ENCODE assay signal across 11 mouse cellular contexts in genomic region chr6:113178286-113179194, GRCm38 (mm10). TPM values are rescaled to one million over a fixed set of nuclear protein-coding genes. Genes with fewer than 3 reads are reported as not detected.
DNase-seq lines count a peak whose midpoint lies in the region; ATAC-seq and TF ChIP-seq lines count a peak whose summit lies in the region.
"Had no signal": no experiment of that assay in that cellular context is flagged by ENCODE, and none has a peak within 500 bp of the region (broad histone marks: within the 10 kb centered on the region; RNA-seq: fewer than 3 reads in every experiment).

No protein-coding gene starts in this region.

- no peak overlapping the region for H3K4me2 ChIP-seq in neural tube, embryonic 11.5 days (ENCODE audit: low read depth)
- H3K4me2 ChIP-seq in hindbrain, embryonic 14.5 days (replicated peaks): peak overlapping the region; percentile 43
- H3K4me2 ChIP-seq in midbrain, embryonic 12.5 days (replicated peaks): peak overlapping the region; percentile 38
- H3K4me2 ChIP-seq: limb, embryonic 12.5 days had no signal

- peak; percentile 53; the same call in 1 of the 2 replicates for ATAC-seq in neural tube, embryonic 11.5 days (ENCODE audit: insufficient read depth, low FRiP score, low TSS enrichment)
- peak; percentile 90 for ATAC-seq in hindbrain, embryonic 14.5 days (ENCODE audit: low FRiP score)
- peak; percentile 82 for ATAC-seq in midbrain, embryonic 12.5 days (ENCODE audit: low FRiP score, low read depth)
- no peak for ATAC-seq in erythroid progenitor cell, adult 5-6 weeks (replicated peaks; ENCODE audit: low FRiP score, poor library complexity, severe bottlenecking)

- H3K36me3 ChIP-seq in neural tube, embryonic 11.5 days (ENCODE audit: control insufficient read depth, insufficient read depth, low read length): no peaks in the 10 kb centered on the region
- H3K36me3 ChIP-seq in hindbrain, embryonic 14.5 days (replicated peaks; ENCODE audit: control insufficient read depth, insufficient read depth): peaks cover 28% of the 10 kb centered on the region
- peaks cover 9% of the 10 kb centered on the region; the same call in 1 of the 2 replicates for H3K36me3 ChIP-seq in midbrain, embryonic 12.5 days
- no peaks in the 10 kb centered on the region for H3K36me3 ChIP-seq in kidney, adult 2 months (ENCODE audit: control insufficient read depth, insufficient read depth, low read length)
- no peaks in the 10 kb centered on the region for H3K36me3 ChIP-seq in limb, embryonic 10.5 days
- H3K36me3 ChIP-seq: limb, embryonic 12.5 days had no signal

- DNase-seq in neural tube, embryonic 11.5 days (ENCODE audit: low spot score): peak; percentile 45
- DNase-seq in neural tube, embryonic 10.5 days (ENCODE audit: extremely low spot score, low spot score): no peak
- peak; percentile 67 for DNase-seq in hindbrain, embryonic 14.5 days (ENCODE audit: low spot score)
- DNase-seq in urinary bladder, adult 2 months (ENCODE audit: low spot score): no peak
- DNase-seq in kidney, adult 2 months: no peak
- DNase-seq in limb, embryonic 10.5 days (ENCODE audit: low spot score): no peak
- DNase-seq: heart, adult 18-20 months; thymus, postnatal 14 days had no signal

- no peaks in the 10 kb centered on the region for H3K27me3 ChIP-seq in neural tube, embryonic 11.5 days (ENCODE audit: control insufficient read depth, insufficient read depth, low read length)
- no peaks in the 10 kb centered on the region for H3K27me3 ChIP-seq in hindbrain, embryonic 14.5 days (ENCODE audit: control insufficient read depth, insufficient read depth, low read length)
- H3K27me3 ChIP-seq in midbrain, embryonic 12.5 days: no peaks in the 10 kb centered on the region
- H3K27me3 ChIP-seq in kidney, adult 2 months (replicated peaks; ENCODE audit: control insufficient read depth, insufficient read depth, low read length): no peaks in the 10 kb centered on the region
- H3K27me3 ChIP-seq in limb, embryonic 10.5 days (ENCODE audit: low read depth, poor library complexity, severe bottlenecking): peaks cover 6% of the 10 kb centered on the region; the same call in 1 of the 2 replicates

- no peak overlapping the region for H3K27ac ChIP-seq in neural tube, embryonic 11.5 days (ENCODE audit: low read depth, low read length)
- H3K27ac ChIP-seq in hindbrain, embryonic 14.5 days: peak overlapping the region; percentile 79
- peak overlapping the region; percentile 70 for H3K27ac ChIP-seq in midbrain, embryonic 12.5 days (replicated peaks)
- H3K27ac ChIP-seq in kidney, adult 2 months (ENCODE audit: insufficient read depth, low read depth, low read length): no peak overlapping the region
- H3K27ac ChIP-seq in limb, embryonic 10.5 days: no peak overlapping the region
- H3K27ac ChIP-seq: limb, embryonic 12.5 days had no signal

- TF ChIP-seq CTCF in kidney, adult 2 months (conservative IDR thresholded peaks at IDR 0.05; ENCODE audit: insufficient read depth, insufficient read length, low read depth, low read length): no peak

- 24% methylated on average over 14 of the region's 14 CpGs for WGBS in neural tube, embryonic 11.5 days
- WGBS in hindbrain, embryonic 14.5 days: 16% methylated on average over 14 of the region's 14 CpGs
- 17% methylated on average over 14 of the region's 14 CpGs for WGBS in midbrain, embryonic 12.5 days
- 22% methylated on average over 14 of the region's 14 CpGs for WGBS in kidney, adult 2 months
- WGBS in limb, embryonic 10.5 days: 28% methylated on average over 14 of the region's 14 CpGs

- no peak for TF ChIP-seq POLR2A in kidney, adult 2 months (IDR thresholded peaks at IDR 0.05; ENCODE audit: low read depth, low read length)

- no peaks in the 10 kb centered on the region for H3K9me3 ChIP-seq in neural tube, embryonic 11.5 days (ENCODE audit: control insufficient read depth, low read length)
- no peaks in the 10 kb centered on the region for H3K9me3 ChIP-seq in hindbrain, embryonic 14.5 days (ENCODE audit: control insufficient read depth, low read length)
- H3K9me3 ChIP-seq in midbrain, embryonic 12.5 days: no peaks in the 10 kb centered on the region
- no peaks in the 10 kb centered on the region for H3K9me3 ChIP-seq in limb, embryonic 10.5 days (replicated peaks)
- H3K9me3 ChIP-seq: limb, embryonic 12.5 days had no signal

- no peak overlapping the region for H3K9ac ChIP-seq in neural tube, embryonic 11.5 days (ENCODE audit: low read length)
- H3K9ac ChIP-seq in hindbrain, embryonic 14.5 days: peak overlapping the region; percentile 47
- peak overlapping the region; percentile 33; the same call in 1 of the 2 replicates for H3K9ac ChIP-seq in midbrain, embryonic 12.5 days (replicated peaks)
- H3K9ac ChIP-seq: limb, embryonic 12.5 days had no signal

- 0 out of 2 replicates have a peak, but pooled peaks cover 5% of the 10 kb centered on the region for H3K4me1 ChIP-seq in neural tube, embryonic 11.5 days (ENCODE audit: control insufficient read depth, insufficient read depth, low read length)
- H3K4me1 ChIP-seq in hindbrain, embryonic 14.5 days (replicated peaks; ENCODE audit: control insufficient read depth, insufficient read depth, low read length): peaks cover 22% of the 10 kb centered on the region
- H3K4me1 ChIP-seq in midbrain, embryonic 12.5 days: peaks cover 16% of the 10 kb centered on the region
- no peaks in the 10 kb centered on the region for H3K4me1 ChIP-seq in kidney, adult 2 months (ENCODE audit: control insufficient read depth, insufficient read depth, low read length)
- H3K4me1 ChIP-seq in limb, embryonic 10.5 days: no peaks in the 10 kb centered on the region
- H3K4me1 ChIP-seq: limb, embryonic 12.5 days had no signal

- no peak overlapping the region for H3K4me3 ChIP-seq in neural tube, embryonic 11.5 days (ENCODE audit: low read depth, low read length)
- peak overlapping the region; percentile 3; the same call in 1 of the 2 replicates for H3K4me3 ChIP-seq in hindbrain, embryonic 14.5 days (replicated peaks; ENCODE audit: low read length)
- peak overlapping the region; percentile 9; the same call in 1 of the 2 replicates for H3K4me3 ChIP-seq in midbrain, embryonic 12.5 days
- no peak overlapping the region for H3K4me3 ChIP-seq in kidney, adult 2 months (ENCODE audit: insufficient read depth, low read depth, low read length)
- H3K4me3 ChIP-seq in limb, embryonic 10.5 days: no peak overlapping the region
- H3K4me3 ChIP-seq: limb, embryonic 12.5 days had no signal

RNA-seq across cellular contexts. Expression of gene Lhfpl4, which starts 16.6 kb away (rescaled TPM):
- 6.7 and 6.9 TPM in 2 replicates for polyA plus RNA-seq in neural tube, embryonic 11.5 days (2014; fragmentation: Nextera tagmentation; extraction: Ambion mirVana)
- polyA plus RNA-seq in hindbrain, embryonic 14.5 days (2014; fragmentation: Nextera tagmentation; extraction: Ambion mirVana): 19.9 and 21.1 TPM in 2 replicates
- 38.7 and 46.3 TPM in 2 replicates for polyA plus RNA-seq in midbrain, embryonic 12.5 days (2016; fragmentation: Nextera tagmentation; extraction: Ambion mirVana)
- 0.22 and 0.35 TPM in 2 replicates for polyA plus RNA-seq in urinary bladder, adult 2 months (2012; rRNA removed)
- polyA plus RNA-seq in kidney, adult 2 months (2012; rRNA removed): 0.09 and 0.12 TPM in 2 replicates
- polyA plus RNA-seq in limb, embryonic 10.5 days (2016; fragmentation: Nextera tagmentation; extraction: Ambion mirVana): 1.3 and 1.5 TPM in 2 replicates
- not detected in 2 replicates for total RNA-seq in erythroid progenitor cell, adult 5-6 weeks (2015; ENCODE audit: low replicate concordance)
- 0.26 TPM in 1 of 2 replicates, not detected in the other for total RNA-seq in erythroid progenitor cell, adult 5-6 weeks (2017; ENCODE audit: low replicate concordance)

RNA-seq across cellular contexts. Expression of gene Mtmr14, which starts 59.1 kb away (rescaled TPM):
- polyA plus RNA-seq in neural tube, embryonic 11.5 days (2014; fragmentation: Nextera tagmentation; extraction: Ambion mirVana): 47.4 and 53.5 TPM in 2 replicates
- 36.3 and 36.7 TPM in 2 replicates for polyA plus RNA-seq in hindbrain, embryonic 14.5 days (2014; fragmentation: Nextera tagmentation; extraction: Ambion mirVana)
- 48.1 and 48.7 TPM in 2 replicates for polyA plus RNA-seq in midbrain, embryonic 12.5 days (2016; fragmentation: Nextera tagmentation; extraction: Ambion mirVana)
- polyA plus RNA-seq in urinary bladder, adult 2 months (2012; rRNA removed): 22.5 and 26.5 TPM in 2 replicates
- 43.6 and 56.9 TPM in 2 replicates for polyA plus RNA-seq in kidney, adult 2 months (2012; rRNA removed)
- polyA plus RNA-seq in limb, embryonic 10.5 days (2016; fragmentation: Nextera tagmentation; extraction: Ambion mirVana): 45.5 and 48.9 TPM in 2 replicates
- total RNA-seq in erythroid progenitor cell, adult 5-6 weeks (2015; ENCODE audit: low replicate concordance): 25.6 and 28.9 TPM in 2 replicates
- 28.8 and 42.9 TPM in 2 replicates for total RNA-seq in erythroid progenitor cell, adult 5-6 weeks (2017; ENCODE audit: low replicate concordance)

Comparison
In these comparisons a context has a peak if more than half of its experiments do, and no peak if none do; other contexts are left out.
1. DNase-seq: peak in neural tube, embryonic 11.5 days (single experiment) and hindbrain, embryonic 14.5 days (single experiment); none in neural tube, embryonic 10.5 days (single experiment), urinary bladder, adult 2 months (single experiment), kidney, adult 2 months (single experiment) and limb, embryonic 10.5 days (single experiment).
2. H3K27ac ChIP-seq: peak in hindbrain, embryonic 14.5 days (single experiment) and midbrain, embryonic 12.5 days (single experiment); none in neural tube, embryonic 11.5 days (single experiment), kidney, adult 2 months (single experiment) and limb, embryonic 10.5 days (single experiment).
3. H3K4me3 ChIP-seq: peak in hindbrain, embryonic 14.5 days (single experiment) and midbrain, embryonic 12.5 days (single experiment); none in neural tube, embryonic 11.5 days (single experiment), kidney, adult 2 months (single experiment) and limb, embryonic 10.5 days (single experiment).